Mouse (Mus musculus) hindbrain, embryonic 16.5 days (tissue): ENCODE measurements at regions not wholly inside any gene's neighbourhood (a gene's known extent, or its start where the extent isn't known, plus 50 kb on each side); places are given as distances from the start of the nearest gene placed in this dataset.

Experiments
- ATAC-seq: fragments of 200-750 bp; cut with Nextera tagmentation; 2 replicates; pipeline ENCODE4 v1.8.0; 2017; ENCODE audit warnings: moderate TSS enrichment, moderate library complexity
- H3K27ac ChIP-seq: fragments of 300-500 bp; sonication (generic); 2 replicates; pipeline ENCODE4 v1.5.1; 2014; ENCODE audit warnings: low read depth, mild to moderate bottlenecking, control low read depth, low read length, moderate library complexity
- H3K27me3 ChIP-seq: fragments of 300-500 bp; sonication (generic); replicated peaks from 2 replicates; pipeline ENCODE4 v1.6.1; 2014; ENCODE audit warnings: low read length; ENCODE audit not compliant: control insufficient read depth, insufficient read depth
- H3K36me3 ChIP-seq: fragments of 300-500 bp; sonication (generic); 2 replicates; pipeline ENCODE4 v1.6.1; 2014; ENCODE audit warnings: mild to moderate bottlenecking, low read length, moderate library complexity, mixed read lengths; ENCODE audit not compliant: control insufficient read depth, insufficient read depth
- H3K4me1 ChIP-seq: fragments of 300-500 bp; sonication (generic); 2 replicates; pipeline ENCODE4 v1.6.1; 2014; ENCODE audit warnings: low read depth, low read length; ENCODE audit not compliant: control insufficient read depth, insufficient read depth
- H3K4me2 ChIP-seq: fragments of 300-500 bp; sonication (generic); 2 replicates; pipeline ENCODE4 v1.6.1; 2014; ENCODE audit warnings: mild to moderate bottlenecking, low read length, control low read depth, moderate library complexity
- H3K4me3 ChIP-seq: fragments of 300-500 bp; sonication (generic); 2 replicates; pipeline ENCODE4 v1.5.1; 2014; ENCODE audit warnings: mild to moderate bottlenecking, low read length, control low read depth, moderate library complexity
- H3K9ac ChIP-seq: fragments of 300-500 bp; sonication (generic); 2 replicates; pipeline ENCODE4 v1.6.1; 2014; ENCODE audit warnings: low read depth, mild to moderate bottlenecking, control low read depth, low read length, moderate library complexity
- H3K9me3 ChIP-seq: fragments of 300-500 bp; sonication (generic); 2 replicates; pipeline ENCODE4 v1.6.1; 2014; ENCODE audit warnings: mild to moderate bottlenecking, low read length, moderate library complexity; ENCODE audit not compliant: control insufficient read depth
- WGBS: fragments of 180-500 bp; shearing (Covaris S2); extraction: QIAGEN DNeasy Blood & Tissue Kit; methylation state at CpG from one replicate; pipeline ENCODE4 v1.1.7; 2014; 5-methylcytosine and 5-hydroxymethylcytosine counted together

GRCm38 (mm10) chr10:117511483-117512406 is 117.6 kb upstream of the Cpm start:
- Histone ChIP-seq H3K9ac (no peak overlapping the region), H3K4me3 (no peak overlapping the region), H3K9me3 (no peaks in the 10 kb centered on the region), H3K27me3 (no peaks in the 10 kb centered on the region), H3K4me1 (no peaks in the 10 kb centered on the region), H3K4me2 (no peak overlapping the region), H3K27ac (no peak overlapping the region), H3K36me3 (no peaks in the 10 kb centered on the region)
- 77% methylated on average over 8 of the region's 8 CpGs for WGBS
- no peak for ATAC-seq

GRCm38 (mm10) chr10:117510529-117511482 is 118.5 kb upstream of the Cpm start:
- Histone ChIP-seq H3K9me3 (no peaks in the 10 kb centered on the region), H3K4me3 (no peak overlapping the region), H3K27ac (no peak overlapping the region), H3K36me3 (no peaks in the 10 kb centered on the region), H3K9ac (no peak overlapping the region), H3K27me3 (no peaks in the 10 kb centered on the region), H3K4me2 (no peak overlapping the region), H3K4me1 (no peaks in the 10 kb centered on the region)
- WGBS: 93% methylated on average over 3 of the region's 3 CpGs
- no peak for ATAC-seq

- no peaks in the 10 kb centered on the region for H3K4me1 ChIP-seq
- no peaks in the 10 kb centered on the region for H3K9me3 ChIP-seq
- no peak overlapping the region for H3K27ac ChIP-seq
- H3K36me3 ChIP-seq: no peaks in the 10 kb centered on the region
- H3K4me2 ChIP-seq: no peak overlapping the region
- 96% methylated on average over 2 of the region's 2 CpGs for WGBS
- no peak overlapping the region for H3K9ac ChIP-seq
- no peak overlapping the region for H3K4me3 ChIP-seq
- H3K27me3 ChIP-seq: no peaks in the 10 kb centered on the region
- ATAC-seq: no peak
Observed at GRCm38 (mm10) chr10:117510224-117510486, 119.1 kb upstream of the Cpm start.

- Histone ChIP-seq H3K36me3 (no peaks in the 10 kb centered on the region), H3K9me3 (no peaks in the 10 kb centered on the region), H3K9ac (no peak overlapping the region), H3K4me1 (no peaks in the 10 kb centered on the region), H3K4me3 (no peak overlapping the region), H3K27ac (no peak overlapping the region), H3K4me2 (no peak overlapping the region), H3K27me3 (no peaks in the 10 kb centered on the region)
- no peak for ATAC-seq
- 84% methylated on average over 9 of the region's 9 CpGs for WGBS
Observed at GRCm38 (mm10) chr10:117509431-117510223, 119.7 kb upstream of the Cpm start.

GRCm38 (mm10) chr10:117506252-117506992 is 122.9 kb upstream of the Cpm start:
- Histone ChIP-seq H3K4me1 (no peaks in the 10 kb centered on the region), H3K9ac (no peak overlapping the region), H3K9me3 (no peaks in the 10 kb centered on the region), H3K27me3 (no peaks in the 10 kb centered on the region), H3K27ac (no peak overlapping the region), H3K4me3 (no peak overlapping the region), H3K4me2 (no peak overlapping the region), H3K36me3 (no peaks in the 10 kb centered on the region)
- WGBS: 96% methylated on average over 5 of the region's 5 CpGs
- ATAC-seq: no peak

- Histone ChIP-seq H3K36me3 (no peaks in the 10 kb centered on the region), H3K4me2 (no peak overlapping the region), H3K27me3 (no peaks in the 10 kb centered on the region), H3K4me1 (no peaks in the 10 kb centered on the region), H3K9me3 (no peaks in the 10 kb centered on the region), H3K9ac (no peak overlapping the region), H3K4me3 (no peak overlapping the region), H3K27ac (no peak overlapping the region)
- ATAC-seq: no peak
- 77% methylated on average over 4 of the region's 4 CpGs for WGBS
Observed at GRCm38 (mm10) chr10:117505529-117505928, 123.8 kb upstream of the Cpm start.

GRCm38 (mm10) chr10:117505057-117505456 is 124.2 kb upstream of the Cpm start:
- ATAC-seq: no peak
- 94% methylated on average over 3 of the region's 3 CpGs for WGBS
- no peaks in the 10 kb centered on the region for H3K9me3 ChIP-seq
- H3K27ac ChIP-seq: no peak overlapping the region
- H3K4me3 ChIP-seq: no peak overlapping the region
- no peaks in the 10 kb centered on the region for H3K4me1 ChIP-seq
- no peak overlapping the region for H3K4me2 ChIP-seq
- H3K27me3 ChIP-seq: no peaks in the 10 kb centered on the region
- no peaks in the 10 kb centered on the region for H3K36me3 ChIP-seq
- no peak overlapping the region for H3K9ac ChIP-seq

GRCm38 (mm10) chr10:117504267-117504902 is 124.6 kb upstream of the Cpsf6 start:
- no peaks in the 10 kb centered on the region for H3K36me3 ChIP-seq
- H3K9me3 ChIP-seq: no peaks in the 10 kb centered on the region
- H3K4me1 ChIP-seq: no peaks in the 10 kb centered on the region
- no peaks in the 10 kb centered on the region for H3K27me3 ChIP-seq
- no peak overlapping the region for H3K4me2 ChIP-seq
- H3K9ac ChIP-seq: no peak overlapping the region
- ATAC-seq: no peak
- H3K27ac ChIP-seq: no peak overlapping the region
- no peak overlapping the region for H3K4me3 ChIP-seq
- 57% methylated on average over 5 of the region's 5 CpGs for WGBS
